Mouse (Mus musculus): ENCODE measurements at regions not wholly inside any gene's neighbourhood (a gene's known extent, or its start where the extent isn't known, plus 50 kb on each side); places are given as distances from the start of the nearest gene placed in this dataset.
"Not testable (repeated sequence)": the region's sequence is repeated elsewhere in the genome, so short reads cannot be mapped to it uniquely, and the experiment has no call there.

GRCm38 (mm10) chr14:53635206-53635605 lies 618.7 kb downstream of the Dad1 start:
- TF ChIP-seq CTCF (IDR thresholded peaks at IDR 0.05; ENCODE audit: borderline replicate concordance, insufficient read depth, low read depth, low read length); POLR2A (IDR thresholded peaks at IDR 0.05; ENCODE audit: borderline replicate concordance, insufficient read depth, low read length): not testable (repeated sequence)

Data from cerebellum, adult 2 months (tissue).